Mouse (Mus musculus): ENCODE results near the gene Akap11. TPM values are rescaled to one million over a fixed set of nuclear protein-coding genes. Genes with fewer than 3 reads are reported as not detected.
A peak's percentile ranks its signal among the peaks of the same experiment; 100 is the strongest.

The Akap11 gene
- polyA plus RNA-seq, 1 experiment = 43.8 TPM

- TF ChIP-seq CTCF (IDR thresholded peaks at IDR 0.05; ENCODE audit: borderline replicate concordance, extremely low read depth, insufficient read depth, insufficient read length) (no peak), POLR2A (IDR thresholded peaks at IDR 0.05; ENCODE audit: borderline replicate concordance, extremely low read depth, insufficient read depth, insufficient read length, poor library complexity, severe bottlenecking) (no peak)
- no peak for DNase-seq (ENCODE audit: low read depth)
These were observed 9.7 kb downstream of the Akap11 start for GRCm38 (mm10) chr14:78526907-78527306.

GRCm38 (mm10) chr14:78526475-78526874, 10.1 kb downstream of the Akap11 start:
- no peak for TF ChIP-seq POLR2A (IDR thresholded peaks at IDR 0.05; ENCODE audit: borderline replicate concordance, extremely low read depth, insufficient read depth, insufficient read length, poor library complexity, severe bottlenecking)
- no peak for TF ChIP-seq CTCF (IDR thresholded peaks at IDR 0.05; ENCODE audit: borderline replicate concordance, extremely low read depth, insufficient read depth, insufficient read length)
- DNase-seq (ENCODE audit: low read depth) = no peak

GRCm38 (mm10) chr14:78525611-78526457, 10.8 kb downstream of the Akap11 start:
- DNase-seq (ENCODE audit: low read depth) = no peak
- TF ChIP-seq POLR2A (IDR thresholded peaks at IDR 0.05; ENCODE audit: borderline replicate concordance, extremely low read depth, insufficient read depth, insufficient read length, poor library complexity, severe bottlenecking) = no peak
- no peak for TF ChIP-seq CTCF (IDR thresholded peaks at IDR 0.05; ENCODE audit: borderline replicate concordance, extremely low read depth, insufficient read depth, insufficient read length)

- TF ChIP-seq CTCF (IDR thresholded peaks at IDR 0.05; ENCODE audit: borderline replicate concordance, extremely low read depth, insufficient read depth, insufficient read length) (no peak), POLR2A (IDR thresholded peaks at IDR 0.05; ENCODE audit: borderline replicate concordance, extremely low read depth, insufficient read depth, insufficient read length, poor library complexity, severe bottlenecking) (no peak)
- DNase-seq (ENCODE audit: low read depth) = no peak
These were observed 11.5 kb downstream of the Akap11 start for GRCm38 (mm10) chr14:78525059-78525458.

GRCm38 (mm10) chr14:78510713-78511112, 25.9 kb downstream of the Akap11 start:
- TF ChIP-seq CTCF (IDR thresholded peaks at IDR 0.05; ENCODE audit: borderline replicate concordance, extremely low read depth, insufficient read depth, insufficient read length) = peak; percentile 43; the same call in 1 of the 2 replicates
- TF ChIP-seq POLR2A (IDR thresholded peaks at IDR 0.05; ENCODE audit: borderline replicate concordance, extremely low read depth, insufficient read depth, insufficient read length, poor library complexity, severe bottlenecking) = no peak
- DNase-seq (ENCODE audit: low read depth) = peak; percentile 57

- TF ChIP-seq CTCF (IDR thresholded peaks at IDR 0.05; ENCODE audit: borderline replicate concordance, extremely low read depth, insufficient read depth, insufficient read length) = no peak
- TF ChIP-seq POLR2A (IDR thresholded peaks at IDR 0.05; ENCODE audit: borderline replicate concordance, extremely low read depth, insufficient read depth, insufficient read length, poor library complexity, severe bottlenecking) = no peak
- no peak for DNase-seq (ENCODE audit: low read depth)
These were observed 26.8 kb downstream of the Akap11 start for GRCm38 (mm10) chr14:78509791-78510190.

GRCm38 (mm10) chr14:78500578-78500977, 36.0 kb downstream of the Akap11 start:
- TF ChIP-seq CTCF (IDR thresholded peaks at IDR 0.05; ENCODE audit: borderline replicate concordance, extremely low read depth, insufficient read depth, insufficient read length) = 0 out of 2 replicates have a peak, but pooled peaks have one; percentile 4
- no peak for TF ChIP-seq POLR2A (IDR thresholded peaks at IDR 0.05; ENCODE audit: borderline replicate concordance, extremely low read depth, insufficient read depth, insufficient read length, poor library complexity, severe bottlenecking)
- peak; percentile 4 for DNase-seq (ENCODE audit: low read depth)

- DNase-seq (ENCODE audit: low read depth) = no peak
- no peak for TF ChIP-seq POLR2A (IDR thresholded peaks at IDR 0.05; ENCODE audit: borderline replicate concordance, extremely low read depth, insufficient read depth, insufficient read length, poor library complexity, severe bottlenecking)
- no peak for TF ChIP-seq CTCF (IDR thresholded peaks at IDR 0.05; ENCODE audit: borderline replicate concordance, extremely low read depth, insufficient read depth, insufficient read length)
These were observed 39.9 kb downstream of the Akap11 start for GRCm38 (mm10) chr14:78496691-78497090.

- DNase-seq (ENCODE audit: low read depth) = no peak
- TF ChIP-seq POLR2A (IDR thresholded peaks at IDR 0.05; ENCODE audit: borderline replicate concordance, extremely low read depth, insufficient read depth, insufficient read length, poor library complexity, severe bottlenecking) (no peak), CTCF (IDR thresholded peaks at IDR 0.05; ENCODE audit: borderline replicate concordance, extremely low read depth, insufficient read depth, insufficient read length) (no peak)
These were observed 41.4 kb downstream of the Akap11 start for GRCm38 (mm10) chr14:78495241-78495640.

GRCm38 (mm10) chr14:78492602-78493001, 44.0 kb downstream of the Akap11 start:
- DNase-seq (ENCODE audit: low read depth) = peak; percentile 33
- TF ChIP-seq POLR2A (IDR thresholded peaks at IDR 0.05; ENCODE audit: borderline replicate concordance, extremely low read depth, insufficient read depth, insufficient read length, poor library complexity, severe bottlenecking) (no peak), CTCF (IDR thresholded peaks at IDR 0.05; ENCODE audit: borderline replicate concordance, extremely low read depth, insufficient read depth, insufficient read length) (no peak)

GRCm38 (mm10) chr14:78491432-78491831, 45.2 kb downstream of the Akap11 start:
- DNase-seq (ENCODE audit: low read depth) = peak; percentile 7

More at GRCm38 (mm10) chr14:78491432-78491831, 45.2 kb downstream of the Akap11 start:
- TF ChIP-seq CTCF (IDR thresholded peaks at IDR 0.05; ENCODE audit: borderline replicate concordance, extremely low read depth, insufficient read depth, insufficient read length) (no peak), POLR2A (IDR thresholded peaks at IDR 0.05; ENCODE audit: borderline replicate concordance, extremely low read depth, insufficient read depth, insufficient read length, poor library complexity, severe bottlenecking) (no peak)

All from brain, embryonic 14.5 days (tissue).